Mouse (Mus musculus) heart, postnatal 0 days (tissue): Measurements from ENCODE around the gene Atg14.

Experiments
- CTCF ChIP-seq: IDR thresholded peaks from 2 replicates; pipeline ENCODE4 v1.5.1; 2016; ENCODE audit warnings: antibody characterized with exemption, control low read depth, low read depth
- EP300 ChIP-seq: IDR thresholded peaks from 2 replicates; pipeline ENCODE4 v1.6.1; 2016; ENCODE audit warnings: antibody characterized with exemption, low read depth

DNA sequence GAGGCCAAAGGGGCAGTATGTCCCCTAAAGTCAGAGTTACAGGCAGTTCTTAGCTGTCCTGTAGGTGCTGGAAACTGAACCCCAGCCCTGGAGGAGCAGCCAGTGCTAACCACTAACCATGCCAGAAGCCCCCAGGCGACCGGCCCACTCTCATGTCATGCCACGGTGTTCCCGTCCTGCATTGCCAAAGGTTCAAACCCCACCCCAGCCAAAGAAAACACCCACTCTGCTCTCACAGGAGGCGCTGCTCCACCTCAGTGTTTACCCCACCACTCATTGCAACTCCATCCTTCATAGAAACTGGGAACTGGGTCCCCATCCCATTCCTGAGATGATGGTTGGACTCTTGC lies 36.3 kb downstream of the Atg14 start:
- TF ChIP-seq CTCF (no peak), EP300 (no peak)
